Mouse (Mus musculus): ENCODE data around the gene Ppid. TPM values are rescaled to one million over a fixed set of nuclear protein-coding genes. Genes with fewer than 3 reads are reported as not detected.

Gene Ppid
- total and polyA plus RNA-seq, 3 experiments, result 203 to 254 TPM; not detected in 1

Other genes with a start within 250 kb of the Ppid start
- 9.6 and 11.0 TPM in 2 replicates for gene Fnip2, start 23.5 kb upstream of the Ppid start, total RNA-seq (2012; rRNA removed)
- 10 to 100 TPM; 10.4 to 65.8 TPM for gene Fnip2, start 23.5 kb upstream of the Ppid start, polyA plus RNA-seq (2012; ENCODE audit: insufficient read depth in 1 of 2, insufficient read length in 2 of 2, low read depth in 1 of 2, low replicate concordance in 2 of 2, missing spikeins in 1 of 2)
- 9.2 and 10.7 TPM in 2 replicates for gene 4930579G24Rik, start 37.7 kb downstream of the Ppid start, total RNA-seq (2012; rRNA removed)
- 1 to 10 TPM in 1 of 2 experiments, not detected in 1; 8.5 TPM for gene 4930579G24Rik, start 37.7 kb downstream of the Ppid start, polyA plus RNA-seq (2012; ENCODE audit: insufficient read depth in 1 of 2, insufficient read length in 2 of 2, low read depth in 1 of 2, low replicate concordance in 2 of 2, missing spikeins in 1 of 2)
- 34.2 and 37.6 TPM in 2 replicates for gene Etfdh, start 38.2 kb downstream of the Ppid start, total RNA-seq (2012; rRNA removed)
- 10 to 100 TPM in 1 of 2 experiments, not detected in 1; 47.7 TPM for gene Etfdh, start 38.2 kb downstream of the Ppid start, polyA plus RNA-seq (2012; ENCODE audit: insufficient read depth in 1 of 2, insufficient read length in 2 of 2, low read depth in 1 of 2, low replicate concordance in 2 of 2, missing spikeins in 1 of 2)
- gene Rxfp1, start 146.5 kb downstream of the Ppid start, total RNA-seq (2012; rRNA removed), result not detected in 2 replicates
- gene Rxfp1, start 146.5 kb downstream of the Ppid start, polyA plus RNA-seq (2012; ENCODE audit: insufficient read depth in 1 of 2, insufficient read length in 2 of 2, low read depth in 1 of 2, low replicate concordance in 2 of 2, missing spikeins in 1 of 2), result not detected

Measured in MEL (cell line).